Mouse (Mus musculus) T-helper 1 cell (primary cell): Measurements from ENCODE around the gene Nxf3.

Experiments
- in situ Hi-C: fragments of 300-600 bp; cut with MboI, MseI; formaldehyde crosslinking; loops from one replicate; pipeline ENCODE4 v1.15.1; 2025; ENCODE audit warnings: high pct_unique_total_duplicates

Gene Nxf3

DNA sequence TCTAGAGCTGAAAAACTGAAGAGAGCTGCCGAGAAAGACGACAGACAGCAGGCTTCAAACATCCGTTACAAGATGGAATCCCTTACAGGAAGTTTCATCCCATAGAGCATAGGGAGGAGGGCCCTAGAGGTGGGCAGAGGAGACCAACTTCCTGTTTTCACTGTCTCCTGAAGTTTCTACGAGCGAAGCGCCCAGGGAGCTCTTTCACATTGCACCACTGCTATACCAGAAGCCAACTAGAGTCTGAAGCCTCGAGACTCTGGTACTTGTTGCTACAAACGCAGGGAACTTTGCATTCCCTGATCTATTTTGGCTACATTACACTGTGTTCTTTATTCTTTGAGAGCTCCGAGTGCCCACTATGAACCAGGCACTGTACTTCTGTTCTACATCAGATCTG, at the start of gene Nxf3:
Nxf3 (minus strand) TSS at position 101 of the 400 bp plus-strand sequence.
- in situ Hi-C loops = loop anchor here (10.0 kb wide), 1 partner anchor 1450 kb away; no protein-coding TSS in a partner anchor

DNA sequence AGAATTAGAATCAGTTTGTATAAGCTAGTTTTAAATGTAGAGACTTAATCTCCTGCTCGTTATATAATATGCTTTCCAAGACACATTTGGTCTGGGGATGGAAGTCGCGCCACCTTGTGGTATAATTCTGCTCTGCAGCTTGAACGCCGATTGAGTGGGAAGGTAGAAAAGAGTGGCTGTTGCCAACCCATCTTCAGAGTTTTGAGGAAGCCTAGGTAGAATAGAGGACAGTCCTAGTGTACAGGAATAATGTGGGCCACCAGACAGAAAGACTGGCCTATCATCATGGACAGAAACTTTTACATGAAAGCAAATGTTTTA, 42.6 kb upstream of the Nxf3 start:
- in situ Hi-C loops = no loop called here

DNA sequence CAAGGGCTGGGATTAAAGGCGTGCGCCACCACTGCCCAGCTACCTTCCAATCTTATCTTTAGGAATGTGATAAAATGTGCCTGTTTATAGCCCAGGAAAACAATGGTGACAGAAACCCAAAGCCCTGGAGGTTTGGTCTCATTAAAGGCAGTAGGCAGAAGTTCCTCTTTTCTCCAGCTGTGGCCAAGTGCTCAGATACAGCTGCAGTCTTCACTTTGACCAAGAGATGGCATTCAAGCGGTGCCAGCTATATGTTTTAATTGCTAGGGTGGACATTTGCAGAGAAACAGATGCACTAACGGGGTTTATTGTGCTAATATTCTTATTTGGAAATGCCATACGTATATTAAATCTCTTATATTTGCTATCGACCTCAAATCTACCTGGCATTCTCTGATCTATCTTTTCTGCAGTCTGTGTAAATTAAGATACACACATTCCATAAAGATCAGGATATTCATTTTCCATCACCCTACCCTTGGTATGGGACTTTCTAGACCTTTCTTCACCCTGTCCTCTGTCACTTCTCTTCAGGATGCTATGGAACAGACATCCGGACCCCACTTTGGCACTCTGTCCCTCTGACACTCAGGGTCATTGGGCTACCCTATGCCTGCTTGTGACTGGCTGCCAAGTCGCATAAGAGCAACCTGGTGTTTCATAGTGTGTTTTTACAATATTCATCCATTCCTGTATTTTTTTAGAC, 42.1 kb upstream of the Nxf3 start:
- in situ Hi-C loops = no loop called here

DNA sequence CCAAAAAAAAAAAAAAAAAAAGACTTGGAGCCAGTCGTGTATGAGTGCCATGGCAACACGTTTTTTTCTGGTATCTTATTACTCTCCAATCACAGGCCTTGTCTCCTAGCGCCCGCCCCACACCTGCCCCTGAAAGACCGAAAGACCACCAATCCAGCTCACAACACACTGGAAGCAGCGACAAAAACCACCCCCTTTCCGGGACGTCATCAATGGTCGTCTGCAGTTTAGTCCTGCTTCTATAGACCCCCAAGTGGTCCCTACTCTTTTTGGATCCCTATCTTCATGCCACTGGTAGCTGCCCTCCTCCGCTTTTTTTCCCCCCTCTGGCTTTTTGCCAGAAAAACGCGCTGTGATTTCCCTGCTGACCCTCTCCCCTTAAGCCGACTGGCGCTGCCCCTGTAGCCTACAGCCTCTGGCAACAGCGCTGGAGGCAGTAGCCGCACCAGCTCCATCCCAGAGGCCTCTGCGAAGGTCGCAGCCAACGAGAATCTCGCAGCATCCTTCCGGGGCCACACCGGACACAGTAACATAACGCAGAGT, 30.4 kb upstream of the Nxf3 start:
- in situ Hi-C loops = no loop called here

DNA sequence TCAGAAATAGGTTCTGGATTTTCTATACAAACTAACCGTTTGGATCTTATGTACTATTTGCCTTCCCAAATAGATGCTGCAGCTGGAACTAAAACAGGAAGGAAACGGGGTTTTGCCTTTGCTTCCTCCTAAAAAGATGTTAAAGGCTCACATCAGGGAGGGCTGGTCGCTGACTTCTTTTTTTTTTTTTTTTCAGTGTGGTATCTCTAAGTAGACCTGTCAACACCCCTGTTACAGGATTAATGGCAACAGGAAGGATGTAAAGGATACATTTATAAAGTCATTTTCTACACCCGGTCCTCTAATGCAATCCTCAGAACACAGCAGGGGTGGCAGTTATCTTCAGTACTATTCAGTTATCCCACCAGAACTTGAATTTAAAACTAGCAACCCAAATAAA, 30.0 kb upstream of the Nxf3 start:
- in situ Hi-C loops = no loop called here

DNA sequence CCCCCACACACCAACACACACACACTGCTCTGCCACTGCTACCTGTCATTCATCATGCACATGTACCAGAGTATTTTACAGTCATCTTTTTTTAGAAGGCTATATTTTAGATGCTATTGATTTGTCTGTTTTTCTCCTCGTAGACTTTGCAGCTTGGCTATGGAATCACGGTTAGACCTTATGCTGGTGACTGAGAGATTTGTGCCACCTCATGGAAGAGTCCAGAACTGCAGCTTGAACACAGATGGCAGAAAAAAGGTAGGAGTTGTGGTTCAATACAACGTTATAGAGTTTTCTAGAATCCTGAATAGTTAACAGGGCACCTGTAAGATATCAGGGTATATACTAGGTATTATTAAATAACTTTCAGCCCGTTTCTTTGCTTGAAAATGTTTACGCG, 22.9 kb upstream of the Nxf3 start:
- in situ Hi-C loops = no loop called here

DNA sequence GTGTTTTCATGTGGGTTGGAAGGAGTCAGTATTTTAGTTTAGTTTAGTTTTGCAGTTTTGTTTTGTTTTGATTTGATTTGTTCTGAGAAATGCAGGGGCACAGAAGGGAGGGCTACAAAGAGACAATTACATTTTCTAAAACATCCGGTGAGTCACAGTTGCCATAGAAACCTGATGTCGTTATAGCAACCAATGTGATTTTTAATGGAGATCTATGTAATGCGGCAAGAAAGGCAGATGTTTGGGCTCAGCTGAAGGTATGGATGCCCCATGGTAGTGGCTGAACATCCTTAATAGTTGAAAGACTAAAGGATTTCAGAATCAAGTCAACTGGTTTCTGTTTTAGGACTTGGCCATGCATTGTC, 19.7 kb upstream of the Nxf3 start:
- in situ Hi-C loops = no loop called here

DNA sequence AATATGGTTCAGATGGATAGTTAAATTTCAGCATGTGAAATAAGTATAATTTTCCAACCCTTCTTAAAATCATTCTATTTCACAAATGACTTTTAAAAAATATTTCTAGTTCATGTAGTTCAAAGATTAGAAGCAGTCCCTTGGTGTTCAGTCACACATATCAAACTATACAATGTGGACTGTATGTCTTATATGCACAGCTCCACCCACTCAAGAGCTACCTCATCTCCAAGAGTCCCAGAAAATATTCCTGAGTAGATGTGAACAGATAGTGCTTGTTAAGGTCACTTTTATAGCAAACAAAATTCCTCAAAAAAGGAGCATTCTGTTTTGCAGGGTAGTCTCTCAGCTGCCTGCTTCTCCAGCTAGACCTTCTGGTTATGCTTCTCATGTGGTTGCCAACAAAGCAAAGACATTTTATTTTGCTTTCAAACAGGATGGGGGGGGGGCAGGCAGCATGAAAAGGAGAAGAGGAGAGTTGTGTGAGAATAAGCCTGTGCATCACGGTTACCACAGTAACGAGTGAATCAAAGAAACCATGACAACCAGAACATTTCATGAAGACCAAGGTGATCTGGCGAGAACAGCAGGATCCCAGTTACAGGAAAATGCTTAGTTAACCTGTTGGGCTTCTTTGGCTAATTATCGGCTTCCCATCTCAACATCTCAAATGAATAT, 19.1 kb upstream of the Nxf3 start:
- in situ Hi-C loops = no loop called here

DNA sequence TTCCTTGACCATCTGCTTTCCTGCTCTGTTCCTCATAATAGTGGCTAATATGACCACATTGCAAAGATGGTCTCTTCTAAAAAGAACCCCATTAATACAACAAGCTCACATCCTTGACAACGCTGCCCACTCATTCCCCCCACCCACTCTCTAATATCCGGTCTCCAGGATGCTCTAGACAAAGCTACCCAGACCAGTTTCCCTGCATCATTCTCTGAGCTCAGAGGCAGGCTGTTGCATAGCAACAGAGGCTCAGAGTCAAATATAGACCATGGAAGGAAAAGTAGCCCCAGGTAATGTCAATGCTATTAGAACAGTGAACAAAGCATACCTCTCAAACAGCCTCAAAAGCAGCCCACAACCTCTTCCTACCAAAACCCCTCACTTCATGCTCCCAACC, 9.4 kb upstream of the Nxf3 start:
- in situ Hi-C loops = no loop called here

DNA sequence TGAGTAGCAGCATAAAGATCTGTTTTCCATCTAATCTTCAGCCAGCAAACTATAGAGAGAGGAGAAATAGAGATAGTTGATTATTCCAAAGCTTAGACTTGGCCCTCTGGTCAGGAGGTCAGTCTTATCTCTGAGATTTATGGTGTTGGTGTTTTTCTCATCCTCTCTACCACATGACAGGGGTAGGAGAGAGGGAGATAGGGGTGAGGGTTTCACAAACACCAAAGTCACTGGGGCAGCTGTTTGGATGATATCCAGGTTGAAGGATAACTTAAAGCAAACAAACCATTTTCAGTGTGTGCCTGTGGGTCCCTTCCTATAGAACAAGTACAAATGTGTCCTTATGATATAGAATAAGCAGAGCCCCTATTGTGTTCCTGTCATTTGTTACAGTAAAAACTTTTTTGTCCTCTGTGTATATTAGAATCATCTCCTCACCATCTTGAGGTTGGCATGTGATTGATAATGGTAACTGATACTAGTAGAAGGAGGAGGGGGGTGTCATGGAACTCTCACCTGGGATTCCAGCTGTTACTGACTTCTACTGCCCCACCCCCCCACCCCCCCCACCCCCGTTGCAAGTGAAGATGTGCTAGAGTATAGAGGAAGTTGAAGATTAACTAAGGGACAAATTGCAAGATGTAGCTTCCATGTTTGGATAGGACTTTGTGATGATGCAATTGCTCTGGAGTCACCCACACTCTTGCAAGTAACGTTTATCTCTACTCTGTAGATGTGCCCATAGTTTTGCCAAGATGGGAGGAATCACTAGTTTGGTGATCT, 7.6 kb upstream of the Nxf3 start:
- in situ Hi-C loops = no loop called here

DNA sequence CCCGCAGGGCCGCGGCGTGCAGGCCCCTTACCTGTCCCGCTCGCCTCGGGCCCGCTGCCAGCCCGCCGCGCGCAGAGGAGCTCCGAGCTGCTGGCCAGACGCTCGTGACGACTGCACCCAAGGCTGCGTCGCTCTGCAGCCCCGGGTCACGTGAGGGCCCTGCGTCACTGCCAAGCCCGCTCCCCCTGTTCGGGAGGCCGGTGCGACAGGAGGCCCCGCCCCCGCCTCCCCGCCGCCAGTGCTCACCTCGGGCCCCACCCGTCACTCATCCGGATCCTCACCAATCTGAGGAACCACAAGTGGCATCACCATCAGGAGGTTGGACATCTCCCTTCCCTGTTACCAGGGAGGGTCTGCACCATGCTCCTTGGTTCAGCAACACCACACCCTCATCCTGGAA, 17.0 kb downstream of the Nxf3 start, which contains the start of gene Bex2:
Bex2 (minus strand) TSS at position 217 of the 400 bp plus-strand sequence.
- in situ Hi-C loops = loop anchor here (10.0 kb wide), 2 partner anchors 767 to 1283 kb away; no protein-coding TSS in a partner anchor

DNA sequence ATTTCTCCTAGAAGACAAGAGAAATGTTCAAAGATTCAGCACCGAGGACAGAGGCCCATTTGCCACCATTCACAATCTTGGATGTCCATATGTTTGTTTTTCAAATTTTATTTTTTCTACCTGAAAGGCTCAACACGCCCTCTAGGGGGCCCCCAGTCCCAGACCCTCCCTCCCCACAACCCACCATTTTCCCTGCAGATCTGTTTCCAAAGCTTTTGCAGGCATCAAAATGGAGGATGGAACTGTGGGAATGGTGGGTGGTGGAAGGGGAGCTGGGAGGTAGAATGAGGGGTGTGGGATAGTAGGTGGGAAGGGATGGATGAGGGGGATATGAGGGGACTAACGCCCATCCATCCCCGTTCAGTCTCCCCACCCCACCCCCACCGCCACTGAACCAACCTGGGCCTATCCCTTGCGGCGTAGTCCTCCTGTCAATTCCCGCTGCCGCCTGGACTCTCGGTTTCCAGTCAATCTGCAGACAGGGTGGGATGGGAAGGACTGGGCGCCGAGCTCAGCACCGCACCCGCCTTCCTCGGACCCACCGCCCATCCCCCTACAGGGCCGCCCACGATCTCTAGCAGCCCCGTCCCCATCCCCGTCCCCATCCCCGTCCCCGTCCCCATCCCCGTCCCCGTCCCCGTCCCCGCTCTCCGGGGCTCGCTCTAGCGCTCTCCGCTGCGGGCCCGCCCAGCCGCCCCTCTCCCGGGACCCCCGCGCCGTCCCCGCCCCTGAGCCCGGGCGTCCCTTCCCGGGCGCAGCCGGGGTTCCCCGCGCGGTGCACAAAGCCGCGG, 17.7 kb downstream of the Nxf3 start:
- in situ Hi-C loops = loop anchor here (10.0 kb wide), 2 partner anchors 767 to 1283 kb away; no protein-coding TSS in a partner anchor

DNA sequence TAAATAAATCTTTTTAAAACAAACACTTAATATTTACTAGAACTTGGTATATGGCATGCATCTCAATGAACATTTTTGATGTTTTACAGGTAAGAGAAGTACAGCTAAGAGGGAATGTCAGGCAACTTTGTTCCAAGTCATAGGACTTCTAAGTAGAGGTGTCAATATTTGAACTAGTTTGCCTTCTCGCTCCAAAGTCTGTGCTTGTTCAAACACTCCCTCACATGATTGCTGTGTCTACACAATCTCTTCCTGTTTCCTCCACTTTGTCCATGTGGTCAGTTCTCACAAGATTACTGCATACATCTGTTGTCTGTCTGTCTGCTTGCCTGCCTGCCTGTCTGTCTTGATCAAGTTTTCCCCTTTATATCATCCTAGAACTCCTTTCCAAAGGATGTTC, 24.4 kb downstream of the Nxf3 start:
- in situ Hi-C loops = loop anchor here (10.0 kb wide), 2 partner anchors 774 to 1276 kb away; no protein-coding TSS in a partner anchor

DNA sequence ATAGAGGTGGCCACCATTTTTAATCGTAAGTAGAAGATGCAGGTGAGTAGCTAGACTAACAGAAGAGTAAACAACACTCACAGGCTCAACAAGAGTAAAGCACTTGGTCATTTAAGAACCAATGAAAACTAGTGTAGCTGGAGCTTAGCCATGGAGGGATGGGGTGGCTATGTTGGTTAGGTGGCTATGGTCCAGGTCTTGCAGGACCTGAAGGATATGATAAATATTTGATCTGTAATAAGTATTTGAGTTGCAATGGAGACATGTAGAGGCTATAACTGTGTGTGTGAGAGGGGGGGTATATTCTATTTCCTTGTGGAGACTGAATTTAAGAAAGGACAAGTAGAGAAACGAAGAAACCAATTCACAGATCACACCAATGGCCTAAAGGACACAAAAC, 33.8 kb downstream of the Nxf3 start:
- in situ Hi-C loops = no loop called here

DNA sequence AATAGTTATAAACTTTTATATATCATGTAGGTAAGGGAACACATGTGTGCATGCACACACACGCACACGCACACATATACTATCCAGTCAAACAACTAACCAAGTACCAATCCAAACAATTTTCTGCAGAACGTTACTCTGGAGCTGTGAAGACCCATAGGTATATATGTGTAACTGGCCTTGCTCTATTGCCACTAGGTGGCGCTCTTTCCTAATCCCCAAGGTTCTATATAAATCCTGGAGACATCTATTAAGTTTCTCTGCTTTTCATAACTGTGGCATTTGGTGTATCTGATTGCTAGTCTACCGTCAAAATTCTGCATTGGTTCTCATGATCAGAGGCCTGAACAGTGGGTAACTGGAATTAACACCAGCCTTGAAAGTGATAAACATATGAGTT, 37.5 kb downstream of the Nxf3 start:
- in situ Hi-C loops = no loop called here

DNA sequence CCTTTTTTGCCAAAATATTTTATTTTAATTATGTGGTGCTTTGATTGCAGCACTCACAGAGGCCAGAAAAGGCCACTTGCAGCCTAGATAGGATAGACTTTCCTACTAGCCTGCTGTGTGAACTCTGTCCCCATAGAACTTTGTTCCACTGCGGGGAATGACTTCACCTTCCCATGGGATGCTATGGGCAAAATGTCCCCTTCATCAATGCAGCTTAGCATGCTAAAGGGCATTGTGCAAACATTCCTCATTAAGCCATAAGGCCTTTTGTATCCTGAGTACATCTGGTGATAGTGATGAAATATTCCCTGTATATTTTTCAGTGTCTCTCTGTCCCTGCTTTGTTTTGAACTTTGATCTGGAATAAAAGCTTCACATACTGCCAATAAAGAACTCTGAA, 41.3 kb downstream of the Nxf3 start:
- in situ Hi-C loops = no loop called here

DNA sequence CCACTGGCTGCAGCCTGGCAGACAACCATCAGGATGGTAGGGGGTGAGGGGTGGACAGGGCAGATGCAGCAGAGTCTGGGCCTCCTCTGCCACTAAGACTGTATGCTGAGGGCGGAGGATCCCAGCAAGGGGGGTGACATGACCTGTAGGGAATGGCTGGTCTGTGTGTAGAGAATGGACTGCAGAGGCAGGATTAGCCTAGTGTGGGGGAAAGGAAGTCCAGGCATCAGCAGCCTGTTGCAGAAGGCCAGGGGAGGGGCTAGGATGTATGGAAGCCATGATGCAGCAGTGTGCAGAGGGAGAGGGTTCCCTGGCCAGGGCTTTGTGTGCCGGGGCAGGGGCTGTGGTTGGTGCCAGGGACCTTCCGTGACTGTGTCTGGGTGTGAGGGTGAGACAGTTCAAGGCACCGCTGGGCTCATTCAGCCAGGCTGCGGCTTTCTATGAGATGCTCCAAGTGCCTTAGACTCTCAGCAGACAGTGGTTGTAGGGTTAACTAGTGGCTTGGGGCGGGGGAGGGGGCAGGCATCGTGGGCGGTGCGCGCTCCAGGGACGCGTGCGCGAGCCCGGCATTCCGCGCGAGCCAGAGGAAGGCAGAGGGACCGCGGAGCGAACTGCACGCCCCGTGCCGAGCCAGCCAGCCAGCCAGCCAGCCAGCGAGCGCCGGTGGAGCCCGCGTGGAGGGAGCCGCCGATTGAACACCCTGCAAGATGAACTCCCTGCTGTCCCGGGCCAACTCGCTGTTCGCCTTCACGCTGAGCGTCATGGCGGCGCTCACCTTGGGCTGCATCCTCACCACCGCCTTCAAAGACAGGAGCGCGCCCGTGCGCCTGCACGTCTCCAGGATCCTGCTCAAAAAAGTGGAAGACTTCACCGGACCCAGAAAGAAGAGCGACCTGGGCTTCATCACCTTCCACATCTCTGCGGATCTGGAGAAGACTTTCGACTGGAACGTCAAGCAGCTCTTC, 52.0 kb downstream of the Nxf3 start, which contains the start of gene Arxes1:
Arxes1 (plus strand) TSS at position 569 of the 965 bp plus-strand sequence.
- in situ Hi-C loops = loop anchor here (5.0 kb wide), 1 partner anchor 41 kb away; the partner anchor contains the start of gene Arxes2

DNA sequence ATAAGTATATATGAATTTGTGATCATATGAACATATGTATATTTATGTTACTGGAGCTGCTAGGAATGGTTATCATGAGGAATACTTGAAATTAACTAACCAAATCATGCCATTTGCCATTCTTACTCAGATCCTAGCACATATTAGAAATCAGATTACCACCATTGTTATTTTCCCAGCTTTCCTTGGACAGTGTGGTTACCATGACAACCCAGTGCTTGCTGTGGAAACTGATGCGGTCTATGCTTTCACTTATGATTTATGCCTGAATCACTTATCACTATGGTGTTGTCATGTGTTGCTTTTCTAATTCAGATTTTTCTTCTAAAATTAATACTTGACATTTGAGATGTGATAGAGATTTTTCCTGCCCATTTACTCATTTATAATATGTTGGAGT, 54.7 kb downstream of the Nxf3 start:
- in situ Hi-C loops = loop anchor here (5.0 kb wide), 1 partner anchor 38 kb away; the partner anchor contains the start of gene Arxes2
